In the genomic region with DNA sequence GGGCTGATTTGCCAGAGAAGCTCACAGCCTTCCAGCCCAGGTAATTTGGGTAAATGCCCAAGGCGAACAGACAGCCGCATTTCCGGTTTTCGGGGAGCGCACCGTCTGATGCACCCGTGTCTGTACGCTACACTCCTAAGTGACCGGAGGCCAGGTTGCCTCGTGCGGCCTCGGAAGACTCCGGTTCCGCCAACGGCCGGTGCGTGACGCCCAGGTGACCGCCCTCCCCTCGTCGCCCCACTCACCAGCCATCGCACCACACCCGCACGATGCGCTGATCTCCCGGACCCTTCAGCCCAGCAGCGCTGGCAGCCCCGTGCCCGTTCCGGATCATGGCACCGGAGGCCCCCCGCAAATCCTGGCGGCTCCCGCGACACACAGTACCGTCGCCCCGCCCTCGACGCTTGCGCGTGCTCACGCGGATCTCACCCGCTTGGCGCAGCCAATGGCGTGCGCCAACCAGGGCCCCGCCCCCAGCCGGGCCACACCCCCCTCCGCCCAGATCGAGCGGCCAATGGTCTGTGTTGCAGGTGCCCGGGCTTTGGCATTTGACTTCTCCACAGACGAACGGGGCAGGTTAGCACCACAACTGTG, we compare ENCODE assay signal across 7 mouse cellular contexts. TPM values are rescaled to one million over a fixed set of nuclear protein-coding genes. Genes with fewer than 3 reads are reported as not detected.
A peak's percentile ranks its signal among the peaks of the same experiment; 100 is the strongest.
DNase-seq lines count a peak whose midpoint lies in the region; ATAC-seq and TF ChIP-seq lines count a peak whose summit lies in the region.

TSS of gene Pcyt2 (minus strand) at position 418 of the 594 bp plus-strand sequence.

- H3K4me1 ChIP-seq in intestine, postnatal 0 days (replicated peaks; ENCODE audit: control insufficient read depth, insufficient read depth, low read length), result peaks cover 6% of the 10 kb centered on the region; the same call in 1 of the 2 replicates
- H3K4me1 ChIP-seq in midbrain, embryonic 12.5 days, result peaks cover 20% of the 10 kb centered on the region
- H3K4me1 ChIP-seq in small intestine, adult 2 months (ENCODE audit: control insufficient read depth, insufficient read depth, insufficient read length, low read length), result peaks cover 14% of the 10 kb centered on the region

- no peaks in the 10 kb centered on the region for H3K9me3 ChIP-seq in intestine, postnatal 0 days (ENCODE audit: control insufficient read depth)
- H3K9me3 ChIP-seq in midbrain, embryonic 12.5 days, result no peaks in the 10 kb centered on the region

- peak; percentile 92 for DNase-seq in adrenal gland, adult 8-10 months
- DNase-seq in embryo, embryonic 9.5 days (ENCODE audit: extremely low spot score), result peak; percentile 90
- no peak for DNase-seq in gonadal fat pad, adult 2 months (ENCODE audit: low read depth)
- peak; percentile 94 for DNase-seq in left cerebral cortex, postnatal 4 days

- H3K27ac ChIP-seq in intestine, postnatal 0 days (ENCODE audit: low read depth, low read length), result peak within 1 kb of the TSS; percentile 98
- peak within 1 kb of the TSS; percentile 77 for H3K27ac ChIP-seq in midbrain, embryonic 12.5 days (replicated peaks)
- H3K27ac ChIP-seq in small intestine, adult 2 months (ENCODE audit: insufficient read depth, low read depth, low read length), result peak within 1 kb of the TSS; percentile 98

- no peak for TF ChIP-seq CTCF in intestine, postnatal 0 days (IDR thresholded peaks at IDR 0.05; ENCODE audit: low read depth)
- TF ChIP-seq CTCF in small intestine, adult 2 months (IDR thresholded peaks at IDR 0.05; ENCODE audit: extremely low read depth, insufficient read length, insufficient replicate concordance, low read depth, low read length), result no peak

- intact Hi-C loops in left cerebral cortex, postnatal 4 days (cut with DNase I), result loop anchor here (10.0 kb wide), 1 partner anchor 167 kb away; the partner anchor contains the start of genes Gps1 and Rfng

- H3K27me3 ChIP-seq in intestine, postnatal 0 days (replicated peaks; ENCODE audit: control insufficient read depth, insufficient read depth, low read length), result no peaks in the 10 kb centered on the region
- H3K27me3 ChIP-seq in midbrain, embryonic 12.5 days, result no peaks in the 10 kb centered on the region
- H3K27me3 ChIP-seq in small intestine, adult 2 months (ENCODE audit: control insufficient read depth, insufficient read depth, low read length), result no peaks in the 10 kb centered on the region

- H3K4me2 ChIP-seq in intestine, postnatal 0 days (replicated peaks; ENCODE audit: low read depth), result peak within 1 kb of the TSS; percentile 84
- H3K4me2 ChIP-seq in midbrain, embryonic 12.5 days (replicated peaks), result peak within 1 kb of the TSS; percentile 77

- H3K4me3 ChIP-seq in intestine, postnatal 0 days (ENCODE audit: low read depth, low read length), result peak within 1 kb of the TSS; percentile 84
- H3K4me3 ChIP-seq in midbrain, embryonic 12.5 days, result peak within 1 kb of the TSS; percentile 80
- H3K4me3 ChIP-seq in small intestine, adult 2 months (ENCODE audit: low read depth, low read length), result peak within 1 kb of the TSS; percentile 74

- peak; percentile 85 for ATAC-seq in intestine, postnatal 0 days
- peak; percentile 95 for ATAC-seq in midbrain, embryonic 12.5 days (ENCODE audit: low FRiP score, low read depth)

- peak; percentile 75 for TF ChIP-seq POLR2A in small intestine, adult 2 months (IDR thresholded peaks at IDR 0.05; ENCODE audit: low read depth, low read length)

- peaks cover 58% of the 10 kb centered on the region for H3K36me3 ChIP-seq in intestine, postnatal 0 days (ENCODE audit: control insufficient read depth, insufficient read depth)
- peaks cover 66% of the 10 kb centered on the region for H3K36me3 ChIP-seq in midbrain, embryonic 12.5 days
- peaks cover 65% of the 10 kb centered on the region for H3K36me3 ChIP-seq in small intestine, adult 2 months (ENCODE audit: control insufficient read depth, insufficient read depth, low read length)

- H3K9ac ChIP-seq in intestine, postnatal 0 days (ENCODE audit: low read depth, low read length), result peak within 1 kb of the TSS; percentile 94
- peak within 1 kb of the TSS; percentile 82 for H3K9ac ChIP-seq in midbrain, embryonic 12.5 days (replicated peaks)

- WGBS in intestine, postnatal 0 days, result under 1% methylated on average over 55 of the region's 56 CpGs
- under 1% methylated on average over 56 of the region's 56 CpGs for WGBS in midbrain, embryonic 12.5 days
- WGBS in small intestine, adult 2 months, result 1% methylated on average over 56 of the region's 56 CpGs

RNA-seq across cellular contexts. Expression of gene Pcyt2, which starts in this region (rescaled TPM):
- 100 to 1,000 TPM; 201 to 310 (median 259) TPM for total RNA-seq in adrenal gland, adult 8-10 months (2022)
- polyA plus RNA-seq in gonadal fat pad, adult 2 months (2012; rRNA removed), result 139 and 189 TPM in 2 replicates
- 320 and 378 TPM in 2 replicates for polyA plus RNA-seq in intestine, postnatal 0 days (2015; fragmentation: Nextera tagmentation; extraction: Ambion mirVana)
- total RNA-seq in left cerebral cortex, postnatal 4 days (2021), result 100 to 1,000 TPM; 144 to 168 TPM
- 148 and 157 TPM in 2 replicates for polyA plus RNA-seq in midbrain, embryonic 12.5 days (2016; fragmentation: Nextera tagmentation; extraction: Ambion mirVana)
- polyA plus RNA-seq in small intestine, adult 2 months (2012; rRNA removed), result 449 and 1,029 TPM in 2 replicates
